Mouse (Mus musculus) spleen, postnatal 10 days (tissue): ENCODE results near the gene Rbpjl.
A peak's percentile ranks its signal among the peaks of the same experiment; 100 is the strongest.

Experiments used
- DNase-seq, 2 experiments: peaks; one replicate each; pipeline ENCODE4 v3.0.0; 2021 to 2022; ENCODE audit warnings: low spot score in 2 of 2

Rbpjl gene

DNA sequence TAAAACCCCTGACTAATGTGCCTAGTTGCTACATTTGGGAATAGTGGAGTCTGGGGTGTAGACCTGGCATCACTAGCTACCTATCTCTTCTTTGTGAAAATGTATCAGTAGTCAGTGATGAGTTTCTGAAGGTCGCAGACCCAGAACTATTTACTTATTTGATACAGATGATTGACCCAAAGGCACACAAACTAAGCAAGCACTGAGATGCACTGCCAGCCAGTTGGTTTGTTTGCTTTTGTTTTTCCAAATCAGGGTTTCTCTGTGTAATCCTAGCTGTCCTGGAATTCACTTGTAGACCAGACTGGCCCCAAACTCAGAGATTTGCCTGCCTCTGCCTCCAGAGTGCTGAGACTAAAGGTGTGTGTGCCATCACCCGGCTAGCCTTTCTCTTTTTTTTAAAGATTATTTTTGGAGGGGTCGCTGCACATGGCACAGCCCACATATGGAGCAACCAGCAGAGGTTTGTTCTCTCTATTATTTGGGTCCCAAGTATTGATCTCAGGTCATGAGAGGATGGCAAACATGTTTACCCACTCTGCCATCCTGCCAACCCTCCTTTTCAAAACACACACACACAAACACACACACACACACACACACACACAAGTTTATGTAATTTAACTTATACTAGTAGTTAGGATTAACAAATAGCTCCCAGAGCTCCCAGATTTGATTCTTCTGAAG lies 42.6 kb downstream of the Rbpjl start:
- no peak for DNase-seq

DNA sequence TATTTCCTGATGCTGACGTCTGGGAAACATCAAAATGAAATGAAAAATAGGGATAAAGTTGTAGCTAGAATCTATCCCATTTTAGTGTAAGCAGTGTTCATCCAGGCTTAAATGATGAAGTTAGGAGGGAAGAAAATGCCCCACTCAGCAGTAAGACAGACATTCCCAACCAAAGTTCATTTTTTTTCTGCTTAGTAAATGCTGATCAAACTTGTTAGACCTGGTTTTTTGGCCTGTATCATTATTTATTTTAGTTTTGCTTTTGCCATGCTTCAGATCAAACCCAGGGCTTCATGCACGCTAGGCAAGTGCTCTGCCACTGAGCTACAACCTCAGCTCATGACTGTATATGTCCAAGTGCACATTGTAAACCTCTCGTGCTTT lies 43.1 kb downstream of the Rbpjl start:
- no peak for DNase-seq

DNA sequence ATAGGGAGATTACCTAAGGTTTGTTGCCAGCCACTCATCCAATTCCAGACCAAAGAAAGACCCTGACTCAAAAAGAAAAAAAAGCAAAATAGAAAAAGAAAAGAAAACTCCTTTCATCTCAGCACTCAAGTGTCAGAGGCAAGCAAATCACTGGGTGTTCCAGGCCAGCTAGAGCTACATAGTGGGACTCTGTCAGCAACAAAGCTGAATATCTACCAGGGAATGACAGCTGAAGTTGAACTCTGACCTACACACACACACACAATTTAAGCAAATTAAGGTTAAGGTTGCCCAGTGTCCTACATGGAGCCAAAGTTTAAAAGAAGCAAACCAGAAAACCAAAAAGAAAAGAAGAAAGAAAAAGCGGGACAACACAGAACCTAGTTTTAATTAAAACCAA lies 45.2 kb downstream of the Rbpjl start:
- DNase-seq: no peak

DNA sequence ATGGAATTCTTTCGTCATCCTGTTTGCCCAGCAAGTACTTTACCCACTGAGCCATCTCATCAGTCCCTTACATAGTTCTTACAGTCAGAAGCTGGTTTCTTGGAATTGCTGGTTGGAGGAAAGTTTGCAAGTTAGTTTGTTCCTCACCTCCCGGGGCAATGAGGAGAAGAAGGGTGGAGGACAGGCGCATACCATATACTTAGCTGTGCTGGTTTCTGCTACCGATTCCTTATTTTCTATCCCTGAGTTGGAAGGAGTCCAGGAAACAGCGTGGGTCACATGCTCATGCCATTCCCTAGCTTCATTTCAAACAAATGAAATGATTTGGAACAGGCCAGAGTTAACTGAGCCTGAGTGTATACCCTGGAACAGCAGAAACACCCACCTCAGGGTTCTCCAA lies 46.0 kb downstream of the Rbpjl start:
- no peak for DNase-seq

DNA sequence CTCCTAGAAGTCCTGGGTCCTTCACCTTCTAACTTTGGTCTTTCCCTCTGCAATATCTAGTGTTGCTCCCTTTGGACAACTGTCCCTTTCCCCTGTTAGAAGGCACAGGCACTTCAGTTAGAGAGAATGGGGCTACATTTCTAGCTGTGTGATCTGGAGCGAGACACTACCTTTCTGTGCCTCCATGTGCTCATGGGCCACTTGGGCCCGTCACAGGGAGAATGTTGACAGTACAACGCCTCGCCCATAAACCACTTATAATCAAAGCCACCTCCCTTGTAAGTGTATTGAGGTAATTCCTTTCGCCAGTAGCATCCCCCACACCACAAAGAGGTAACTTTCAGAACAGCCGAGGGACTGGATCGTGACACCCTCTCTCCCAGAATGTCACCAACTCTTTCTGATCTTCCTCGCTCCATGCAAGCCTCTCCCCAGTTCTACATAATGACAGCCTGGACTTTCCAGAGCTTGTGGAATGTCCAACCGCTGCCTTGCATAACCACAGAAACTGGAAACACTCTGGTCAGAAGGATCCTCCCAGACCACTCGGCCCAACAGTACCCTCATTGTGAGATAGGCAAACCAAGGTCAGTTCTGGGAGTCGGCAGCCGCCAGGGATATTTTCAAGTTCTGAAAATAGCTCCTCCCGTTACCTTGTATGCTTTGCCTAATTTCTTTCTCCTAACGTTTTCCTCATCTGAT lies 46.6 kb downstream of the Rbpjl start:
- no peak for DNase-seq

DNA sequence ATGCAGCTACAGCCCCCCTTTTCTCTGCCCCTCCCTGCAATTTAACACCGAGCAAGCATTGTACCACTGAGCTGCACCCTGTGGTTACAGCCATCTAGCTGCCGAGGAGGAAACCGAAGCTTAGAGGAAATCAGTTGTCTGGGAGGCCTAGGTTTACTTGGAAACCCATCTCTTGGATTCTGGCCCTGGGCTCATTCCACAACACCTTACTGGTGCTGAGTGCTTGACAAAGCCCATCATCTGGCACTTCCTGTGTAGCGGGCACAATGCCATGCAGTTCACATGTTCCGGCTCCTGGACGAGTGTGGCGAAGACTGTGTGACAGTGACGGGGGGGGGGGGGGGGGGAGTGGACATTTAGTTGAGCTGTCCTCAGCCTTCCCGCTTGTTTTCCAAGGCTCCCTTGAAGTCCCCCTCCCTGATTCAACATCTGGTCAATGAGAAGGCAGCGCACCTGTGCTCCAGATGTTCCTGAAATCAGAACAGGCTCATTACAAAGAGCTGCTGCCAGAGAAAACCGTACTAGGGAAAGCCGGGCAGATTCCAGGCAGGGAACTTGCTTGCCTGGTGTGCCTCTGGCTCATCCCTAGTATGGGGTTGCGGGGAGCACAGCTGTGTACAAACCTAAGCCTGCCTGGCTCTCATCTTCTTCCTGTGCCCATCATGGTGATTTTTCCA lies 49.2 kb downstream of the Rbpjl start:
- DNase-seq: no peak

DNA sequence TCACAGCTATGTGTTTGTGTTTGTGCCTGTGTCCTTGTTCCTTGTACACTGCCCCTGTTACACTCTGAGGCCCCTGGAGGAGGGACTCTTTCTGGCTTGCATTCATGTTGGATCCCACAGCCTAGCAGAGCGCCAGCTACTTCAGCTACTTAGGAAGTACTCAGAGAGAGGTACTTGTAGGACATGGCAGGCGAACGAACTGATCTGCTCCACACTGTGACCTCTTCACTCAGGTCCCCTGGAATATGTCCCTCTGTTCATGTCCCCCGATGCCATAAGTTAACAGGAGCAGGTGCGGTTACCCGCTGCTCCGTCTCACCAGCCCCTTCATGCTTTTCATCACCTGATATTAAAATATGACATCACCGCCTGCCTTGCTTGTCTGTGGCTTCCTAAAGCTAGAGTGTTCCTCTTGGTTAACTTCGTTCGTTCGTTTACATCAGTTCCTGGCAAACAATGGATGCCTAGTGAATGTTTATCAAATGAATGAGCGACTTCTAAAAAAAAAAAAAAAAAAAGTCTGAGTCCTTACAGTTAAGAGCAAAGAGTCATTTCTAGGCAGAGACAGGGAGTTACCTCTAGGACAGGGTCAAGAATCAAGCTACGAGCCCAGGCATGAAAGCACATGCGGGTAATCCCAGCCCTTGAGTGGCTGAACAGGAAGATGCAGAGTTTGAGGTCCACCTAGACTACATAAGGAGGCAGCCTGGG lies 50.3 kb downstream of the Rbpjl start:
- DNase-seq: no peak

DNA sequence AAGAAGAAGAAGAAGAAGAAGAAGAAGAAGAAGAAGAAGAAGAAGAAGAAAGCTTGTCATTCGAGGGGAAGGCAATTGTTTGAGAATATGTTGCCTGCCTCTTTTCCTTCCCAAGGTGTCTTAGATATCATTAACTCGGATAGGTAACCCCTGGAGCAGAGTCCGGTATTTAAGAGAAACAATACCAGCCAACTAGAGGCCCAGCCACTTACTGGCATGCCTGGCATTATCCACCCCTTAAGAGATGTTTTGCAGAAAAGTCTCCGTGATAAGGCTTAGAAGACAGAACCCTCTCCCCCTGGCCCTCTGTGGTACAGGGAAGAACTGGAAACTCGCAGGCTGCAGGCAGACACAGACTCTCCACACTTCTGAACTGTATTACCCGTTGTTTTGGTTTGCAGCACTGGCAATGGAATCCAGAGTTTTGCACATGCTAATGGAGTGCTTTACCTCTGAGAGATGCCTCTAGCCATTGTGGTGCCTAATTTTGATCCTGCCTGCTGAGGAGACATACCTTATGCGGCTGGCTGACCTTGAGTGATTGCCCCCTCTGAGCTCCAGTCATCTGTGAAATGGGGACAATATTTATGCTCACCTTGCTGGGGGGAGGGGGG lies 51.1 kb downstream of the Rbpjl start:
- no peak for DNase-seq

DNA sequence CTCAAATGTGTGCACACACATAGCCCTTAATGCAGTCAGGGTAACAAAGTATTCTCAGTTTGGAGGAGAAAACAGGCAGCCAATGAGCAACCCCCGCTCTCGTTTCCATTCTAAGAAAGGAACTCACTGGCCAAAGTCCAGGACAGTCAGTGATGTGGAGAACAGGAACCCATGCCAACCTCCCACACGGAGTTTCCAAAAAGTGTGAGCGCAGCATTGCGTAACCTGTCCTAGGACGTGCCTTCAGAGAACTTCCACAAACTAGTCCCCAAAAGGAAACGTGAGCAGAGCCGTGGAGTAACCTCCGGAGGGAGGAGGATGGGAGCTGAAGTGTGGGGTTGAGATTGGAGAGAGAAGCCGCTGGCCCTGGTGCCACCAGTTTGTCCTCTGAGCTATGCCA lies 51.9 kb downstream of the Rbpjl start:
- no peak for DNase-seq

DNA sequence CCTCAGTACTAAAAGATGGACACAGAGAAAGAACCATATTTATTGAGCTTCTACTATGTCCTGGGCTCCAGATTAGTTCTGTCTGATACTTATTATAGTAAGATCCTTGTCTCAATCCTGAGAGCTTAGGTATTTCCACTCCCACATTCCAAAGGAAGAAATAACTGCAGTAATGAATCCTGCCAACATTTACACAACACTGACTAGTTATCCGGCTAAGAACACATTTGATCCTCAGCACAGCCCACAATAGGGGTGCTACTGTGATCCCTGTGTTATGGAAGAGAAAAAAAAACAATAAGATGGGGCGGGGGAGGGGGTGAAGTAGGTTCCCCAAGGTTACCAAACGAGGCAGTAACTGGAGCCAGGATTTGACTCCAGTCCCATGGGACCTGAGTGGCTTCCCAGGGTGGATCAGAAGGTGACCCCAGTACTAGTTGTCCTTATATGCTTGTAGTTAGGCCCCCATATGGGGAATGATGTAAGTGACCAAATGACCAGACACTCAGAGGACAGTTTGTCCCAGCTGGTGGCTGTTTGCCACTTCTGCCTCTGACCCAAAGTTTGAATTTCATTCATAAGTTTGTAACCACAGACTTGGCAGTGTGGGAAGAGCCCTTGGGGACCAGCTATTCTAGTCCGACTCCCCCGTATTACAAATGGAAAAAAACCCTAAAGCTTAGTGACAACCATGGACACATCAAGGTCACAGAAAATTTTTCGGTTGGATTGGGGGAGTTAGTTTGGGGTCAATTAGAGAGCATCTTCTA lies 52.7 kb downstream of the Rbpjl start:
- no peak for DNase-seq

DNA sequence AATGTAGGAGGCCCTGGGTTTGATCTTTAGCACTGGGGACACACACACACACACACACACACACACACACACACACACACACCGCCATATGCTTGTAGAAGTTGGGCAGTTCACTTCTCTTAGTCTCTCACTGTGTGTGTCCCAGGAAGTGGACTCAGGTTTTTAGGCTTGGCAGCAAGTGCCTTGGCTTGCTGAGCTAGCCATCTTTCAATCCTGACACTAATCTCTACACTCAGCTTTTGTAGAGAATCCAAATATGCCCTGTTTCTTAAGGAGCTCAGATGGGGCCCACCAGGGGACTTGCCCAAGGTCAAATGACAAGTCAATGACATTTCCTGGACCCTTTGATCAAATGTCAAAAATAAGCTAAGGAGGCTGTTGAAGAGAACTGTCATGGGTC lies 53.5 kb downstream of the Rbpjl start:
- DNase-seq: no peak

DNA sequence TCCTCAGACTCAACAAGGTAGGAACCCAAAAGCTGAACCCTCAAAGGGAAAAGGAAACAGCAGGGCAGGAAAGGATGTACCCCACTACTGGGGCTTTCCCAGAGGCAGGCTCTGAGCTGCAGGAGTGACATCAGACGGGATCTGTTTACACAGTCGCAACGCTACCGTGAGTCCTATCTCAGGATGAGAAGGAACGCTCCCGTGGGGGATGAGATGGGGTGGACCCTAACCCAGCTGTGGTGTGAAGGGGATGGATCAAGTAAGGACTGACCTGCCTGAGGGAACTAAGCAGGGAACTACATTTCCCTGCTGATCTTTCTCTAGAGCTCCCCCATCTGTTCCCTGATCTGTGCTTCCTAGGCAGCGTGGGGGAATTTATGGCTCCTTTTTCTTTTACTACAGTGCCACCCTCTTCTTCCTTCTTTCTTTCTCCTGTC lies 53.9 kb downstream of the Rbpjl start, which contains the start of gene Sys1:
Gene Sys1, plus strand, starts transcription at position 101 of the 437 bp plus-strand sequence.
- no peak for DNase-seq

DNA sequence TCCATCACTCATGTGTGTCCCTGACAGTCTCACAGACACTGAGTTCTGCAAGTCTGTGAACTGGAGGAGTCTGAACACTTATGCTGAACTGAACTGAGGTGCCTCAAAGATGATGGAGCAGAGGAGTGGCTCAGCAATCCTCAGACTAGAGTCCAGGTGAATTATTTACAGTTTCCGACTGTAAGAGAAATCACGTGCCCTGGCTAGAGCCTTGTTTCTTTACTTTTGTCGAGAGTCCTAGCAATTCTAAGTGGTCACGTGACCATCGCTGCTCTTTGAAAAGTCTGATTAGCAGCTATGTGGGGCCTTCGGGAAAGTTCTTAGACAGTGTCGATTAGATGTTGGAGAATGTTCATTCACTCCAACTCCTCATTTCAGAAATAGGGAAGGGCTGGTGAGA lies 55.0 kb downstream of the Rbpjl start:
- no peak for DNase-seq

DNA sequence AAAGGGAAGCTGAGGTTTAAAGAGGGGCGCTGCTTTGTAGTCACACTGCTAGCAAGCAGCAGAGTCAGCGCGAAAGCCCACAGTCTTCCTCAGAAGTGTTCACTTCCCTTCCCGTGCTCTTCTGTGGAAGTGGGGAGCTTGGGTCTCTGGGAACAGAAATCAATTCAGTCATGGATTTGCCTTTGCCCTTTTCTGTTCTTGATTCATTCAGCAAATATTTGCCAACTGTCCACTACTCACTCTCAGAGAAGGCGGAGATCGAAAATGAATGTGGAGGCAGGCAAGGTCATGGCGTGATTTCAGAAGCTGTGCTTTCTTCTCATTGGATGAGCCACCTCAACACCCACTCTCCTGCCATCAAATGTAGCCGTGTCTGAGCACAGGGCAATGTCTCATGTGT lies 55.6 kb downstream of the Rbpjl start:
- DNase-seq: no peak

DNA sequence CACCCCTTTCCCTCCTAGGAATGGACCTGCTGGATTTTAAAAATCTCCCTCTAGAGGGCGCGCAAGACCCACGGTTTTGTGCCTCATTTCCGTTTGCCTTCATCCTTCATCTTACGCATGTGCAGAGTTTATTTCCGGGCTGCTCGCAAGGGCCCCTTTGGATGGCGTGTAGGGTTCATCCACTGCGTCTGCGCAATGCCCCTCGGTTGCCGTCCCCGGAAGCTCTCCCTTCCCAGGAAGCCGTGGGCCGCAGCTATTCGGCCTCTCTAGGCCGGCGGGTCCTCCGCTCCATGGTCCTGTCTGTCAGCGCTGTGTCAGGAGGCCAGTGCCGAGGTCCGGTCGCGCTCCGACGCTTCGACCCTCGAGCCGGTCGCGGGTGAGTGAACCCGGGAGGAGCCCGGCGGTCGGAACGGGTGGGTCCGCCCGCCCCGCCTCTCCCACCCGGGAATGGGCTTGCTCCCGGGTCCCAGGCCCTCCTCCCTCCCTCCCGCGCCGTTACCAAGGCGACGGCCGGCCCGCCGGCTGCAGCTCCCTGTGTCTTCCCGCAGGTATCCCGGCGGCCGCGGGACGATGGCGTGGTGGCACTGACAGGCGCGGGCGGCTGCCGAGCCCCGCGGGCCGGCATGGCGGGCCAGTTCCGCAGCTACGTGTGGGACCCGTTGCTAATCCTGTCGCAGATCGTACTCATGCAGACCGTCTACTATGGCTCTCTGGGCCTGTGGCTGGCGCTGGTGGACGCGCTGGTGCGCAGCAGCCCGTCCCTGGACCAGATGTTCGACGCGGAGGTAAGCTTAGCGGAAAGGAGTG lies 58.0 kb downstream of the Rbpjl start, which contains the start of gene Gm20458:
Gene Gm20458, plus strand, starts transcription at position 223 of the 807 bp plus-strand sequence.
- peak; percentile 80 to 92 for DNase-seq
